Comparison of ENCODE assay signal across 9 mouse cellular contexts in genomic region chr13:72624847-72625170, GRCm38 (mm10). TPM values are rescaled to one million over a fixed set of nuclear protein-coding genes. Genes with fewer than 3 reads are reported as not detected.
A peak's percentile ranks its signal among the peaks of the same experiment; 100 is the strongest.
DNase-seq lines count a peak whose midpoint lies in the region; ATAC-seq and TF ChIP-seq lines count a peak whose summit lies in the region.
"Had no signal": no experiment of that assay in that cellular context is flagged by ENCODE, and none has a peak within 500 bp of the region (broad histone marks: within the 10 kb centered on the region; RNA-seq: fewer than 3 reads in every experiment).

No protein-coding gene starts in this region.

- H3K27me3 ChIP-seq in lung, embryonic 15.5 days, result peaks cover 90% of the 10 kb centered on the region
- peaks cover 87% of the 10 kb centered on the region for H3K27me3 ChIP-seq in hindbrain, embryonic 10.5 days (ENCODE audit: insufficient read depth, poor library complexity, severe bottlenecking)
- peaks cover 94% of the 10 kb centered on the region for H3K27me3 ChIP-seq in limb, embryonic 13.5 days
- peaks cover 55% of the 10 kb centered on the region for H3K27me3 ChIP-seq in neural tube, embryonic 14.5 days (ENCODE audit: control insufficient read depth, insufficient read depth, low read length)

- H3K9me3 ChIP-seq in lung, embryonic 15.5 days, result no peaks in the 10 kb centered on the region
- H3K9me3 ChIP-seq in hindbrain, embryonic 10.5 days, result no peaks in the 10 kb centered on the region
- H3K9me3 ChIP-seq in limb, embryonic 13.5 days, result no peaks in the 10 kb centered on the region
- H3K9me3 ChIP-seq in neural tube, embryonic 14.5 days (ENCODE audit: control insufficient read depth, low read length), result no peaks in the 10 kb centered on the region

- peaks cover 11% of the 10 kb centered on the region for H3K4me1 ChIP-seq in lung, embryonic 15.5 days
- peaks cover 70% of the 10 kb centered on the region for H3K4me1 ChIP-seq in hindbrain, embryonic 10.5 days (replicated peaks)
- peaks cover 34% of the 10 kb centered on the region for H3K4me1 ChIP-seq in limb, embryonic 13.5 days
- peaks cover 12% of the 10 kb centered on the region; the same call in 1 of the 2 replicates for H3K4me1 ChIP-seq in neural tube, embryonic 14.5 days (ENCODE audit: control insufficient read depth, insufficient read depth, low read length)

- ATAC-seq in lung, embryonic 15.5 days (ENCODE audit: borderline replicate concordance, extremely low read depth, low FRiP score, low TSS enrichment), result no peak
- ATAC-seq in limb, embryonic 13.5 days (ENCODE audit: low FRiP score, low read depth), result no peak
- no peak for ATAC-seq in neural tube, embryonic 14.5 days (ENCODE audit: low read depth)
- ATAC-seq in megakaryocyte-erythroid progenitor cell, adult 5-6 weeks (replicated peaks; ENCODE audit: low FRiP score, low TSS enrichment, poor library complexity, severe bottlenecking), result no peak

- H3K4me2 ChIP-seq in lung, embryonic 15.5 days, result peak overlapping the region; percentile 91
- peak overlapping the region; percentile 62 for H3K4me2 ChIP-seq in limb, embryonic 13.5 days (replicated peaks)
- peak overlapping the region; percentile 40 for H3K4me2 ChIP-seq in neural tube, embryonic 14.5 days (ENCODE audit: low read depth, low read length)

- no peak for DNase-seq in lung, postnatal 25 days (ENCODE audit: low spot score)
- DNase-seq in hindbrain, embryonic 10.5 days (ENCODE audit: low spot score), result no peak
- DNase-seq in adrenal gland, postnatal 4 days (ENCODE audit: low spot score in 2 of 2), result no peak
- DNase-seq in layer of hippocampus, adult 2 months (ENCODE audit: low spot score in 2 of 2), result no peak

- TF ChIP-seq CTCF in layer of hippocampus, adult 2 months (conservative IDR thresholded peaks at IDR 0.05), result no peak

- no peaks in the 10 kb centered on the region for H3K36me3 ChIP-seq in lung, embryonic 15.5 days
- peaks cover under 1% of the 10 kb centered on the region; the same call in 1 of the 2 replicates for H3K36me3 ChIP-seq in hindbrain, embryonic 10.5 days
- H3K36me3 ChIP-seq in limb, embryonic 13.5 days, result no peaks in the 10 kb centered on the region
- no peaks in the 10 kb centered on the region for H3K36me3 ChIP-seq in neural tube, embryonic 14.5 days (ENCODE audit: control insufficient read depth, insufficient read depth, low read length)

- H3K27ac ChIP-seq in lung, embryonic 15.5 days, result peak overlapping the region; percentile 80
- peak overlapping the region; percentile 67 for H3K27ac ChIP-seq in hindbrain, embryonic 10.5 days
- no peak overlapping the region for H3K27ac ChIP-seq in limb, embryonic 13.5 days
- no peak overlapping the region for H3K27ac ChIP-seq in neural tube, embryonic 14.5 days (ENCODE audit: low read depth, low read length)
- H3K27ac ChIP-seq in layer of hippocampus, adult 2 months, result no peak overlapping the region

- H3K9ac ChIP-seq in lung, embryonic 15.5 days, result peak overlapping the region; percentile 55
- no peak overlapping the region for H3K9ac ChIP-seq in limb, embryonic 13.5 days
- no peak overlapping the region for H3K9ac ChIP-seq in neural tube, embryonic 14.5 days (replicated peaks; ENCODE audit: low read depth, low read length)

- peak overlapping the region; percentile 41 for H3K4me3 ChIP-seq in lung, embryonic 15.5 days
- H3K4me3 ChIP-seq in hindbrain, embryonic 10.5 days, result peak overlapping the region; percentile 91
- peak overlapping the region; percentile 37 for H3K4me3 ChIP-seq in limb, embryonic 13.5 days
- 0 out of 2 replicates have a peak overlapping the region, but pooled peaks have one; percentile 10 for H3K4me3 ChIP-seq in neural tube, embryonic 14.5 days (ENCODE audit: low read depth, low read length)
- no peak overlapping the region for H3K4me3 ChIP-seq in layer of hippocampus, adult 2 months

- 3% methylated on average over 6 of the region's 6 CpGs for WGBS in lung, embryonic 15.5 days
- WGBS in hindbrain, embryonic 10.5 days, result 2% methylated on average over 6 of the region's 6 CpGs
- 5% methylated on average over 6 of the region's 6 CpGs for WGBS in limb, embryonic 13.5 days
- 8% methylated on average over 6 of the region's 6 CpGs for WGBS in neural tube, embryonic 14.5 days

RNA-seq across cellular contexts. Expression of gene Irx2, which starts 3.8 kb away (rescaled TPM):
- polyA plus RNA-seq in lung, embryonic 15.5 days (2015; fragmentation: Nextera tagmentation; extraction: Ambion mirVana), result 31.7 and 33.5 TPM in 2 replicates
- polyA plus RNA-seq in hindbrain, embryonic 10.5 days (2016; fragmentation: Nextera tagmentation; extraction: Ambion mirVana), result 38.1 and 50.5 TPM in 2 replicates
- polyA plus RNA-seq in limb, embryonic 13.5 days (2015; fragmentation: Nextera tagmentation; extraction: Ambion mirVana), result 14.1 and 14.4 TPM in 2 replicates
- polyA plus RNA-seq in neural tube, embryonic 14.5 days (2014; fragmentation: Nextera tagmentation; extraction: Ambion mirVana), result 8.6 and 11.6 TPM in 2 replicates
- total RNA-seq in megakaryocyte-erythroid progenitor cell, adult 5-6 weeks (2014; fragmentation: Nextera tagmentation), result not detected in 2 replicates
- total RNA-seq in megakaryocyte-erythroid progenitor cell, adult 5-6 weeks (2017), result not detected in 2 replicates
- 1 to 10 TPM; 1.8 to 4.9 TPM for total RNA-seq in adrenal gland, postnatal 4 days (2021)
- under 1 TPM in 1 of 2 experiments, not detected in 1; 0.54 TPM for total RNA-seq in layer of hippocampus, adult 2 months (2021)
- total RNA-seq: layer of hippocampus, postnatal 25 days had no signal

Comparison
In these comparisons a context has a peak if more than half of its experiments do, and no peak if none do; other contexts are left out.
1. H3K27ac ChIP-seq: peak in lung, embryonic 15.5 days (single experiment) and hindbrain, embryonic 10.5 days (single experiment); none in limb, embryonic 13.5 days (single experiment), neural tube, embryonic 14.5 days (single experiment) and layer of hippocampus, adult 2 months (single experiment).
2. H3K4me2 ChIP-seq: peak in every context shown above with its lines; median percentile 91 in lung, embryonic 15.5 days; 62 in limb, embryonic 13.5 days; 40 in neural tube, embryonic 14.5 days.